Mouse (Mus musculus) adrenal gland, postnatal 36 days (tissue): ENCODE data around the gene Sh2d6. TPM values are rescaled to one million over a fixed set of nuclear protein-coding genes. Genes with fewer than 3 reads are reported as not detected.

Experiments
- DNase-seq, 2 experiments: peaks; one replicate each; pipeline ENCODE4 v3.0.0; 2021; ENCODE audit warnings: mixed read lengths in 1 of 2
- long read RNA-seq, 2 experiments: library from polyadenylated mRNA; stranded (forward); transcript quantifications; one replicate each; pipeline ENCODE4 v2.0.0; 2021; ENCODE audit warnings: borderline sequencing depth in 2 of 2
- total RNA-seq, 2 experiments: library from RNA; stranded (reverse); gene quantifications; 2 replicates each; pipeline ENCODE4 v1.2.3; 2021

Sh2d6 gene
- under 1 TPM in 1 of 2 experiments, not detected in 1; 0.40 TPM for total RNA-seq
- long read RNA-seq, experiment 1: 0 reads
- long read RNA-seq, experiment 2, partial matches to known transcripts: 0 of 2 reads
- long read RNA-seq, experiment 2, other reads (novel, unspliced or antisense): 2 of 2 reads

DNA sequence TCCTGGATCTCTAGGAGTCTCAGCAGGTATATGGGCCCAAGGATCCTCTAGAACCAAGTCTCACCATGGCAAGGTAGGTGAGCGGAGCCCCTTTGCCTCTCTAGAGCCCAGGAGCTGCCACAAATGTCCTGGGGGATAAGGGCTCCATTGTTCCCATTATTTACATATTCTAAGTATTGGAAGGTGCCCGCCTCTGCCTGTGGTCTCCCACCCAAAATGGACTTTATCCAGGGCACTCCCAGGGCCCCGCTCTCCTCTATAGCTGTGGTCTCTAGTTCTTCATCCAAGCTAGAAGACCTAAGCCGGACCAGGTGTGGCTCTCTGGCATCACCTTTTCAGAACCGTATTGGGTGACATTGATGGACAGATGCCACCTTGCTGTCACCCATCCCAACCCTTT, at the start of gene Sh2d6:
Sh2d6 (minus strand) TSS at position 101 of the 400 bp plus-strand sequence.
- DNase-seq: no peak

DNA sequence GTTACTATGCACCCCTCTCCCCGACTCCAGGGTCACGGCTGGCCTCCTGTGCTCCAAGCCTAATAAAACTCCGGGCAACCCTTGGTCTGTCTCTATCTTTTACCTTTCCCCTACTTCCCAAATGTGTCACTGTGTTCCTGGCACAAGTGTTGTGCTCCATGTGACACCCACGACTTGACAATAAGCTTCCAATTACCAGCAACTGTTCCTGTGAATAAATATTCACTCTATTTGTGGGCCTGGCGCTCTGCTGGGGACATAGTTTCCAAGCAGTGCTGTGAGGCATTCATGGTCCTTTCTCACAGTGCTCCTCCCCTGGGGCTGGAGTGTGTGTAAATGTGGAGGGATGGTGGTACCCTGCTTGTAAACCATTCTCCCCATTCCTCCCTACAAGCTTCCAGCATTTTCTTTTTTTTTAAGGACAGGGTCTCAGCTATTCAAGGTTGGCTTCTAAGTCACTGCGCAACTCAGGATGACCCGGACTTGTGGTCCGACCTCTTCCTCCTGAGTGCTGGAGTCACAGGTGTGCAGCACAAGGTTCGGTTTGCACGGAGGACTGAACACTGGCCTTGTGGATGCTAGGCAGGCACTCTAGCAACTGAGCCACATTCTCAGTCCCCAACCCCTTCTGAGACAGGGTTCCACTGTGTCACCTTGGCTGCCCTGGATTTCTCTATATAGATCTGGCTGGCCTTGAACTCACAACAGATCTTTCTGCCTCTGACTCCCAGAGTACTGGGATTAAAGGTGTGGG, 49.3 kb upstream of the Sh2d6 start:
- no peak for DNase-seq

GRCm38 (mm10) chr6:72568736-72569135, 47.2 kb upstream of the Sh2d6 start:
- DNase-seq: no peak

DNA sequence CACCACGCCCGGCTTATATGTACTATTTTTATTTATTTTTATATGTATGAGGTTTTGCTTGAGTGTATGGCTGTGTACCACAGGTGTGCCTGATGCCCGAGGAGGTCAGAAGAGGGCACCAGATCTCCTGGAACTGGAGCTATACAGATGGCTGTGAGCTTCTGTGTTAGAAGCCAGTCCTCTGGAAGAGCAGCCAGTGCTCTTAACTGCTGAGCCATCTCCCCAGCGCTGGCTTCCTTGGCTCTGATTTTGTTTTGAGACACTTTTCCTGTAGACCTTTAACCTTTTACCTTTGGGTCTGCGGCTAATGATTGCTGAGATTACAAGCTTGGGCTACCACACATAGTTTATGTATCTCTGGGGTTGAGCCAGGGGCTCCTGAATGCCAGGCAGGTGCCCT, 46.0 kb upstream of the Sh2d6 start:
- no peak for DNase-seq

DNA sequence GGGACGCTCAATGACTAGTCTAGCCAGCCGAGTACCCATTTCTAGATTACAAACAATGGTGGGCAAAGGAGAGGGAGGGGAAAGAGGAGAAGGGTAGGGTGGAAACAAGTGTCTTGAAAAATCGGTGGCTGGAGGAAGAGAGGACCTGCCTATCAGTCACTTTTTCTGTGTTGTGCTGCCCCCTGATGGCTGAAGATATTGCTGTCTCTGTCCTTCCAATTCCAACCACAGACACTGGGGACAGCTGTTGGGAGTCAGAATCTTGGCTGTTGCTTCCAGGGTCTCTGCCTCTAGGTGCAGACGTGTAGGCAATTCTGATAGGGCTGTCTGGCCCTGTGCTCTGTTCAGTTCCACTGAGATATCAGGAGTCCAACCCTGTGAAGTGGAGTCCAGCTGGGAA, 44.5 kb upstream of the Sh2d6 start:
- DNase-seq: peak; percentile 83 to 90

GRCm38 (mm10) chr6:72565506-72565905, 44.0 kb upstream of the Sh2d6 start:
- no peak for DNase-seq

DNA sequence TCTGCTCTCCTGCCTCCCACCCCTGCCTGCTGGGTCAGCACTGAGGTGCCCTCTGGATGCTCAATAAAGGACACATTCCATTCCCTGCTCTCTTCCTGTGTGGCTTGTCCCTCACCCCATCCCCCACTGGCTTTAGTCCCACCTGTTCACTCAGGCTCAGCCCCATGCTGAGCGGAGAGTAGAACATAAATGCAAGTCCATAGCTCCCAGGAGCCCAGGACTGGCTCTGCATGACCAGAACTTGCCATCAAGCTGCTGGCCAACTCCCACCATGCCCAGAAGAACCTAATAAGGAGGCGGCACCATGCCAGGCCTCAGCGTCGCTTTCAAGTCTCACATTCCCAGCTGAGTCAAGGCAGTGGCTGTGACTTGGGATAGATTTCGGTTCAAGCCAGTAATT, 41.4 kb upstream of the Sh2d6 start:
- DNase-seq: no peak

DNA sequence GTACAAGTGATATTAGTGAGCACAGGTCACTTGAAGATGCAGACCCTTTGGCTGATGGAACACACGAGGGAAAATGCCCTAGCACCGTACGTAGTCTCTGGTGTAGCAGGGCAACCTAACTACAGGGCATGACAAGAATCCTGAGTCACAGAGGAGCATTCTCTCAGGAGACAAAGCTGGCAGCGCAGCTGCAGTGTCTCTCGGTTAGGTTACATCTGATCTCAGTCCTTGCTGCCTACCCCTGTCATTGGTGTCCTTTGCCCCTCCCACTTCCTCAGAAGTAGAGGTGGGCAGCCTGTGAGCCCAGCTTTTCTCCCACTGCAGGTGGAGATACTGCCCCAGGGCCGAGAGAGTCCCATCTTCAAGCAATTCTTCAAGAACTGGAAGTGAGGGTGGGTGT, 41.0 kb upstream of the Sh2d6 start:
- DNase-seq: no peak

- no peak for DNase-seq
Measured at GRCm38 (mm10) chr6:72560801-72561200, 39.3 kb upstream of the Sh2d6 start.

DNA sequence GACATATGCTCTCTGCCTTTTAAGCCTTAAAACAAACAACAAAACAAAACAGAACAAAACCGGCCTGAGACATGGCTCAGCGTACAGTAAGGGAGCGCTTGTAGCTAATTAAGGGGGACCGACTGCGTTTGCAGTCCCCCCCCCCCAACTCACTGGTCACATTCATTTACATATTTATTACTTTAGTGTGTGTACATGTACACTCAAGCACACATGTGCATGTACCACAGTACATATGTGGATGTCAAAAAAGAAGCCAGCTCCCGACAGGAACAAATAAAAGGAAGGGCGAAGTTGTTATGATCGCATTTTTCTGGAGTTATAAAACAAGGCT, 31.5 kb upstream of the Sh2d6 start:
- no peak for DNase-seq

DNA sequence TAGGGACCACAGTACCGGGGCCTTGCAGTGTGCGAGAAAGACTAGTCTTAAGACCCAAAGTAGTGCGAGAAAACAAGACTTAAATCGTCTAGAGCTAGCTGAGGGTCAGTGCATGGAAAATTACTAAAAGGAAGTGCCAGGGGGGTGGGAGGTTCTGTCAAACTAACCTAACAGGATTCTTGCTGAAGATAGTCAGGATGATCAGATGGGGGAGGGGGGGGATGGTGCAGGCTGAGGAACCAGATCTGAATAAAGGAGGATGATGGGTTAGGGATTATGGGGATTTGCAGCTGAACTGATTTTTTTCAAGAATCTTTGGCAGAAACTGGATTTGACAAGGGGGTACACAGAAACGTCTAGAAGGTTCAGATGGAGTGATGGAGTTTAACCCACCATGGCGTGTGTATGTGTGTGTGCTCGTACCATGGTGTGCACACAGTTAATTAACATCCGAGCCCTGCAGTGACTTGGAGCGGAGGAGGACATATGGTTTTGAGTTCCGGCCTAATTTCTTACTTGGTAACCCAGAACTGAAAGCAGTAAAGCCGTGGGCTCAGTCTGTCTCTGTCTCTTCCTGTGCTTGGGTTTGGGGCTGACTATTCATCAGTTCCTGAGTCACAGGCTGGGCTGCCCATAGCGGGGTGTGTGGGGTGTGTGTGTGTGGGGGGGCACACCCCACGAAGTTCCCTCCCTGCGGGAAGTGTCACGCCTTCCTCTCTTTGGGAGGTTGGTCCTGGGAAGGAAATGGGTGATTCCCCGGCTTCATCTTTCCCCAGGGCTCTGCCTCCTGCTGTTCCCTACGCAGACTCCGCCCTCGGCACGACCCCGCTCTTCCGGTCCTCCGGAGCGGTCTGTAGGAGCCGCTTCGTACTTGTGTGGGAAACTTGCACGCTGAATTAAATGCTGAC, 30.9 kb upstream of the Sh2d6 start:
- DNase-seq: peak; percentile 81 to 82

GRCm38 (mm10) chr6:72550503-72551100, 29.1 kb upstream of the Sh2d6 start:
- no peak for DNase-seq

DNA sequence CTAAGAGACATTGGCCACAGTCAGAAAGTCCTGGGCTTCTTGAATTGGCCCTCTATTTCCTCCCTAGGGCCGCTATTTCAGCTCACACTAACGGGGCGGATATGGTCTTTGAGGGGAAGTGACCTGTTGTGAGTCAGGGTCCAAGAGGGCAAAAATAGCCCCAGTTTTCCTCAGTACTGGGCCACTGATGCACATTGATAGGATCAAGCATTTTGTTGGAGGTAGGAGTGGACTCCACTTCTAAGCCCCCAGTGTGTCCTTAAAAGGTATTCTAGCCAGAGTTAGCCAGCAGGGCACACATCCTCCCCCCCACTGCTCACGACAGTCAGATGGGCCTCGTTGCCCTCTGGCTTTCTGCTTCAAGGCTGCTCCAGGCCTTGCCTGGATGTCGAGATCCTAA, 28.5 kb upstream of the Sh2d6 start:
- no peak for DNase-seq

GRCm38 (mm10) chr6:72549041-72549580, 27.6 kb upstream of the Sh2d6 start:
- peak in 1 of 2 experiments; percentile 32 for DNase-seq

DNA sequence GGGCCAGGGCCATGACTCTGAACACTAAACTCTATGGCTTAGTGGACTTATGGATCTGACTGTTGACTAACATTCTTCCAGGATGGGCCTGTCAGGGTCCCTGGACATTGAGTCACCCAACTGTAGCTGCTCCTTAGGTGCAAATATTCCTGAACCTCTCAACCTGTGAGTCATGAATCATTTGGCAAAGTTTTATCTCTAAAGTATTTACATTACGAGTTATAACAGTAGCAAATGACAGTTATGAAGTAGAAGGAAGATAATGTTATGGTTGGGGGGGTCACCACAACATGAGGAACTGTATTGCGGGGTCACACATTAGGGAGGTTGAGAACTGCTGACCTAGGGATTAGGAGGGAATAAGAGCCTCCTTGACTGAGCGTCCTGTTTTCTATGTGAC, 26.4 kb upstream of the Sh2d6 start:
- DNase-seq: no peak

- no peak for DNase-seq
Measured at GRCm38 (mm10) chr6:72547121-72547520, 25.6 kb upstream of the Sh2d6 start.

- DNase-seq: no peak
Measured at GRCm38 (mm10) chr6:72545377-72545776, 23.9 kb upstream of the Sh2d6 start.

GRCm38 (mm10) chr6:72544283-72544987, 22.9 kb upstream of the Sh2d6 start, which contains the start of gene Capg:
Gene Capg (plus strand): TSS chr6:72544391.
- peak; percentile 83 to 86 for DNase-seq

DNA sequence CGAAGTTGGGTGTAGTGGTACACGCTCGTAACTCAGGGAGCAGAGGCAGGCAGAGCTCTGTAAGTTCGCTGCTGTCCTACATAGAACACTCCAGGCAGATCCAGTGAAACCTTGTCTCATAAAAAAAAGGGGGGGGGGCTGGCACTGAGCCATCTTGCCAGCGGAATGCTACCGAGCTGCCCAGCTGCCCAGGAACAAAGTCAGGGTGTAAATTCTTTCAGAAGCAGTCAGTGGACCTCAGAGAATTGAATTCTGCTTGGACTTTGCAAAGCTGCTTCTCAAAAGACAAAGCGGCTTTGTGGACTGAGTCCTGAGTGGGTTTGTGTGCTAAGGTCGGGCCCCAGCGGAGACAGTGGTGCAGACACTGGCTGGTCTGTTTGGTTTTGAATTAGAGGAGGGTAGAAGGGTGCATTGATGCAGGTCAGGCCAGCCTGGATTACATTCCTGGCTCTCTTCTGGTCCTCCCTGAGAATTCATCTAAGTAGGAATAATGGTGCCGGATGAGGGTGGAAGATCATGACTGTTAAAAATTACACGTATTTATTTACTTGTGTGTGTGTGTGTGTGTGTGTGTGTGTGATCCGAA, 21.9 kb upstream of the Sh2d6 start:
- DNase-seq: no peak

DNA sequence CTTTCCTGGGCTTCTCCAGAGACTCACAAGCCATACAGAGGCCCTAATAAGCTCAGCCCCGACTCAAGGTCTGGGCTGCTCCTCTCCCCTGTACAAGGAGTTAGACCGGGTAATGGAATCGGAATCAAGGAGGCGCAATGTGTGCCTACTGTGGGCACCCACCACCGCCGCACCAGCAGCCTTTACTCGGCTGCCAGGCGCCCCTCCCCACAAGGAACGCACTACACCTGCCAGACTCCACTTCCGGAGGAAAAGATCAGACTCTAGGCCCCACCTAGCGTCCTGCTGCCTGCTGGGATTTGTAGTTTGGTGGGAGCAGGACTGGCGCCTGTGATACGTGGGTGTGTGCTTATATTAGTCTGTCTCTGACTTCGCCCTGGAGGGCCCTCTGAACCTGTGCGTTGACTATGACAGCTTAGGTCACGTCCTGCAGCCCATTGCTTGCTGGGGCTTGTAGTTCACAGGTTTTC, 17.1 kb upstream of the Sh2d6 start:
- peak; percentile 87 to 89 for DNase-seq

GRCm38 (mm10) chr6:72537998-72538500, 16.5 kb upstream of the Sh2d6 start:
- DNase-seq: no peak
